Comparison of ENCODE assay signal across 31 mouse cellular contexts in the genomic region with DNA sequence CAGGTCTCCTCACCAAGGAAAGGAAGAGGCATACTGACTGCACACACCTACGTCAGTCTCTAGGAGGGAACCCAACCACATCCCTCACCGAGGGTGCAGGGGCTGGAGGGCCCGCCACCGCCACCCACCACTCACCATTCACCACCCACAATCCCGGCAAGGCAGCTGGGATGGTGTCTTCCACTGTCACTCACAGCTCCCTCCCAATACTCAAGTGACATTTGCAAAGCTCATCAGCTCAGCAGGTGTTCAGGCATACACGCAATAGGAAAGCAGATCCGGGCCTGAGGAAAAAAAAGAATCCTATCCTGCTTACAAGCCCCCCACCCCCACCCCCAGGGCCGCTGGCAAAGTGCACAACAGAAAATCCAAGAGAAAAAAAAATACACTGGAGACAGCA.
DNase-seq lines count a peak whose midpoint lies in the region; ATAC-seq and TF ChIP-seq lines count a peak whose summit lies in the region.
"Had no signal": no experiment of that assay in that cellular context is flagged by ENCODE, and none has a peak within 500 bp of the region (broad histone marks: within the 10 kb centered on the region; RNA-seq: fewer than 3 reads in every experiment).

No protein-coding gene starts in this region.

- no peak overlapping the region for H3K9ac ChIP-seq in forebrain, postnatal 0 days
- H3K9ac ChIP-seq in hindbrain, postnatal 0 days (replicated peaks; ENCODE audit: low read length): no peak overlapping the region
- H3K9ac ChIP-seq: embryonic facial prominence, embryonic 12.5 days; heart, embryonic 15.5 days; intestine, embryonic 15.5 days; limb, embryonic 12.5 days; lung, embryonic 15.5 days; neural tube, embryonic 12.5 days had no signal

- H3K4me3 ChIP-seq in forebrain, postnatal 0 days (ENCODE audit: low read depth, low read length): no peak overlapping the region
- H3K4me3 ChIP-seq in hindbrain, postnatal 0 days (ENCODE audit: low read length): no peak overlapping the region
- H3K4me3 ChIP-seq: embryonic facial prominence, embryonic 12.5 days; heart, embryonic 10.5 days; heart, embryonic 15.5 days; intestine, embryonic 15.5 days; limb, embryonic 12.5 days; lung, embryonic 15.5 days; myocyte; neural tube, embryonic 12.5 days had no signal

- ATAC-seq in frontal cortex, adult (ENCODE audit: low TSS enrichment): peak; percentile 45
- ATAC-seq in forebrain, postnatal 0 days: peak; percentile 54
- no peak for ATAC-seq in hindbrain, postnatal 0 days
- no peak for ATAC-seq in megakaryocyte-erythroid progenitor cell, adult 5-6 weeks (replicated peaks; ENCODE audit: low FRiP score, low TSS enrichment, poor library complexity, severe bottlenecking)
- ATAC-seq: activated CD4-positive, CD25-positive, alpha-beta regulatory T cell, adult 4 months; CD4-positive, CD25-positive, alpha-beta regulatory T cell, adult 4 months; hindbrain, embryonic 16.5 days; intestine, embryonic 15.5 days; midbrain, embryonic 16.5 days had no signal

- H3K4me1 ChIP-seq in forebrain, postnatal 0 days (ENCODE audit: insufficient read depth): peaks cover 23% of the 10 kb centered on the region
- H3K4me1 ChIP-seq in hindbrain, postnatal 0 days (ENCODE audit: insufficient read depth, low read length): peaks cover 19% of the 10 kb centered on the region

- H3K9me3 ChIP-seq in forebrain, postnatal 0 days (ENCODE audit: low read length): no peaks in the 10 kb centered on the region
- no peaks in the 10 kb centered on the region for H3K9me3 ChIP-seq in hindbrain, postnatal 0 days (ENCODE audit: low read length)
- H3K9me3 ChIP-seq: embryonic facial prominence, embryonic 12.5 days; heart, embryonic 15.5 days; intestine, embryonic 15.5 days; lung, embryonic 15.5 days had no signal

- H3K4me2 ChIP-seq in forebrain, postnatal 0 days (ENCODE audit: low read depth): no peak overlapping the region
- H3K4me2 ChIP-seq in hindbrain, postnatal 0 days (ENCODE audit: low read depth, low read length): no peak overlapping the region
- H3K4me2 ChIP-seq: embryonic facial prominence, embryonic 12.5 days; heart, embryonic 15.5 days; intestine, embryonic 15.5 days; limb, embryonic 12.5 days; liver, embryonic 11.5 days; lung, embryonic 15.5 days; midbrain, embryonic 11.5 days; neural tube, embryonic 12.5 days had no signal

- DNase-seq in frontal cortex, adult 2 months (ENCODE audit: extremely low spot score in 1 of 2, low spot score in 1 of 2): no peak
- DNase-seq in ES-CJ7 (ENCODE audit: low read depth, low spot score): peak; percentile 18
- DNase-seq in brain, adult 2 months (ENCODE audit: low read depth, low spot score): peak; percentile 67
- DNase-seq in forebrain, postnatal 0 days: no peak
- no peak for DNase-seq in hindbrain, postnatal 0 days (ENCODE audit: low spot score)
- DNase-seq: adrenal gland, adult 2 months; adrenal gland, postnatal 36 days; cerebellum, adult 8-10 months; cerebellum, postnatal 36 days; gastrocnemius, postnatal 25 days; heart, adult 11 months; kidney, adult 2 months; kidney, postnatal 4 days; right cerebral cortex, postnatal 25 days; thymus, postnatal 36 days had no signal

- no peaks in the 10 kb centered on the region for H3K27me3 ChIP-seq in forebrain, postnatal 0 days (ENCODE audit: insufficient read depth, low read length)
- no peaks in the 10 kb centered on the region for H3K27me3 ChIP-seq in hindbrain, postnatal 0 days (ENCODE audit: insufficient read depth, low read length)
- H3K27me3 ChIP-seq: embryonic facial prominence, embryonic 12.5 days; heart, embryonic 15.5 days; intestine, embryonic 15.5 days; limb, embryonic 12.5 days; lung, embryonic 15.5 days; neural tube, embryonic 12.5 days had no signal

- TF ChIP-seq CTCF in forebrain, postnatal 0 days (IDR thresholded peaks at IDR 0.05; ENCODE audit: low read depth): no peak
- no peak for TF ChIP-seq CTCF in hindbrain, postnatal 0 days (IDR thresholded peaks at IDR 0.05; ENCODE audit: low read depth)

- H3K27ac ChIP-seq in forebrain, postnatal 0 days (ENCODE audit: low read depth, low read length): peak overlapping the region; percentile 40
- no peak overlapping the region; the same call in 1 of the 2 replicates for H3K27ac ChIP-seq in hindbrain, postnatal 0 days
- H3K27ac ChIP-seq: embryonic facial prominence, embryonic 12.5 days; heart, embryonic 10.5 days; heart, embryonic 15.5 days; intestine, embryonic 15.5 days; limb, embryonic 12.5 days; lung, embryonic 15.5 days; neural tube, embryonic 12.5 days had no signal

- H3K36me3 ChIP-seq in forebrain, postnatal 0 days (ENCODE audit: insufficient read depth): no peaks in the 10 kb centered on the region
- H3K36me3 ChIP-seq in hindbrain, postnatal 0 days (ENCODE audit: insufficient read depth, low read length): no peaks in the 10 kb centered on the region
- H3K36me3 ChIP-seq: heart, embryonic 15.5 days; intestine, embryonic 15.5 days; lung, embryonic 15.5 days had no signal

- 55% methylated on average over 8 of the region's 8 CpGs for WGBS in forebrain, postnatal 0 days
- 40% methylated on average over 8 of the region's 8 CpGs for WGBS in hindbrain, postnatal 0 days

Comparison
In these comparisons a context has a peak if more than half of its experiments do, and no peak if none do; other contexts are left out.
1. ATAC-seq: peak in frontal cortex, adult (single experiment) and forebrain, postnatal 0 days (single experiment); none in hindbrain, postnatal 0 days (single experiment) and megakaryocyte-erythroid progenitor cell, adult 5-6 weeks (single experiment).
2. DNase-seq: peak in ES-CJ7 (single experiment) and brain, adult 2 months (single experiment); none in frontal cortex, adult 2 months (0 of 2), forebrain, postnatal 0 days (single experiment) and hindbrain, postnatal 0 days (single experiment).